Mouse (Mus musculus) adrenal gland, adult 2 months (tissue): ENCODE results near the gene Zfp768. TPM values are rescaled to one million over a fixed set of nuclear protein-coding genes. Genes with fewer than 3 reads are reported as not detected.

Experiments
- DNase-seq: peaks from one replicate; pipeline ENCODE4 v3.0.0; 2021
- polyA plus RNA-seq: library from polyadenylated mRNA; depleted of rRNA; stranded (reverse); fragments of >200 nt; gene quantifications from 2 replicates; pipeline ENCODE4 v1.2.3, GENCODE M21; 2012; rRNA removed
- total RNA-seq, 2 experiments: library from RNA; stranded (reverse); gene quantifications; 2 replicates each; pipeline ENCODE4 v1.2.3; 2021

Zfp768 gene
- total and polyA plus RNA-seq, 3 experiments, result 30.5 to 52.5 (median 32.3) TPM

DNA sequence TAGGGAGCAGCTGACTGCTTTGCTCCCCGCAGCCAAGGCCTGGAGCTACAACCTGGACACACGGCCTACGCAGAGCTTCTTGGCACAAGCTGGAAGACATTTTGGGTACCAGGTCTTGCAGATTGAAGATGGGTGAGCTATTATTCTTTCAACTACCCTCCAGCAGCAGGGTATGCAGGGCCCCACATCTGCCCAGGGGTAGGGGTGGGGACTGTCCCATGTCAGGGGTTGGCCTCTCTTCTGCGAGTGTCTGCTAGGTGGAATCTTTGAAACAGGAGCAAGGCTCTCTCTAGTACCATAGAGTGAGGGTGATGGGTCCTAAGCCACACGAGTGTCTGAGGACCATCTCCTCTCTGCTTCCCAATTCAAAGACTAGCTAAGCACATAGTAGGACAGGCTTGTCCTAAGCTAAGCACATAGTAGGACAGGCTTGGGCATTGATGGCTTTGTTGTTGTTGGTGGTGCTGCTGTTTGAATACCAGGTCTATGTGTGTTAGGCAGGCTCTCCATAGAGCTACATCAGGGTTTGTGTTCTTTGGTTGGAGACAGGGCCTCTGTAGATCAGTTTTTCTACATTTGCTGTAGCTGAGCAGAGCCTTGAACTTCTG is 47.7 kb downstream of the Zfp768 start:
- no peak for DNase-seq

DNA sequence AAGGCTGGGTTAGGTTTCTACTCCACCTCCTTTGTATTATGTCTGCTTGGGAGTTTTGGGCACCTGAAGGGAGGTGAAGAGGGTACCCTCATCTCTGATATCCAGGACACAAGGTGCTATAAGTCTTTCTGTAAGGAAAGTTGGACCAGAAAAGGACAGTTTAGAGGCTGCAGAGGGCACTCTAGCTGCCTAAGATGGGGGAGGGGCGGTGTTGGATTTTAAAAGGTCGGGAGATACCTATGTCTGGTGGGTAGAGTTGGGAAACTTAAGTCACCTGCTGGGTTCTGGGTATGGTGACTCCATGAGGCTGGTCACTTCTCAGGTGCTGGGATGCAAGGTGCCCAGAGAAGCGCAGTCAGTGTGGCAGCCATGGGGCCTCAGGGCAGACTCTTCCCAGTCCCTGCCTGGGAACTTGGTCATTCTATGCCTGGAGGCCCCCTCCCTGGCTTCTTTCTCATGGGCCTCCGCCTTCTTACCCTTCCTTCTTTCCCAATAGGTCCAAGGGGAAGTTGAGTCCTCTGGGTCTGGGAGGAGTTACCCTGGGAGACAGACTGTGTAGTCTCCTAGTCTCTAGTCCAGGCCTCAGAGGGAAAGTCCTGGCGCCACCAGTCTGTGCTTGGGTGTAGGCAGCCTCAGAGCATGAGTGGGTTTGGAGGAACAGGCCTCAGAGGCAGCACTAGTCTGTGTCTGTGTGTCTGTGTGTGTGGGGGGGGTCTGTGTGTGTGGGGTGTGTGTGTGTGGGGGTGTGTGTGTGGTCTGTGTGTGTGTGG is 48.4 kb downstream of the Zfp768 start:
- DNase-seq, result no peak

DNA sequence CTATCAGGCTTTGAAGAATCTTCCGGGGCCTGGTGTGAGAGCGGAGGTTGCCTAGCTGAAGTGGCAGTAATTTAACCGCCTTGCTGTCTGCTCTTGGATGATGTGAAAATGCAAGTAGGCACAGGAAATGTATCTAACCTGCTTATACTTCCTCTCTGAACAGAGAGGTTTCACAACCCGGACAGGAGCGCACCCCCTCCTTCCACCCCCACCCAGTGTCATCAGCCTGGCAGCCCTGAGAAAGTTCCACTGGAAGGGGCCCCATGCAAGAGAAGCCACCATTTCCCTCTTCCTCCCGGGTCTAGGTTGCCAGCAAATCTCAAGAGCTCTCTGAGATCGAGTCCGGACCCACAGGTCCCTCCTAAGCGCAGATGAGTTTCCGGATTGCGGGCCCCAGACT is 49.3 kb downstream of the Zfp768 start, which contains the start of gene Itgal:
TSS of gene Itgal (plus strand) at position 163 of the 400 bp plus-strand sequence.
- no peak for DNase-seq

Other genes with a start within 250 kb of the Zfp768 start
- under 1 TPM; 0.49 to 0.52 TPM for gene Qprt, start 223.4 kb downstream of the Zfp768 start, total RNA-seq
- gene Qprt, start 223.4 kb downstream of the Zfp768 start, polyA plus RNA-seq, result 0.77 and 1.0 TPM in 2 replicates
- gene Spn, start 207.8 kb downstream of the Zfp768 start, total RNA-seq, result 1 to 10 TPM in 1 of 2 experiments, under 1 TPM in 1; 0.58 to 1.0 TPM
- gene Spn, start 207.8 kb downstream of the Zfp768 start, polyA plus RNA-seq, result 1.0 and 2.0 TPM in 2 replicates
- 10 to 100 TPM; 37.6 to 67.6 TPM for gene Cd2bp2, start 149.5 kb downstream of the Zfp768 start, total RNA-seq
- gene Cd2bp2, start 149.5 kb downstream of the Zfp768 start, polyA plus RNA-seq, result 12.7 and 13.8 TPM in 2 replicates
- gene Tbc1d10b, start 137.1 kb downstream of the Zfp768 start, total RNA-seq, result 10 to 100 TPM; 36.0 to 43.6 TPM
- 31.5 and 35.1 TPM in 2 replicates for gene Tbc1d10b, start 137.1 kb downstream of the Zfp768 start, polyA plus RNA-seq
- 1 to 10 TPM; 2.2 to 2.3 TPM for gene Mylpf, start 136.7 kb downstream of the Zfp768 start, total RNA-seq
- not detected in 2 replicates for gene Mylpf, start 136.7 kb downstream of the Zfp768 start, polyA plus RNA-seq
- 10 to 100 TPM; 11.7 to 12.7 TPM for gene Zfp553, start 112.5 kb downstream of the Zfp768 start, total RNA-seq
- gene Zfp553, start 112.5 kb downstream of the Zfp768 start, polyA plus RNA-seq, result 18.3 and 20.5 TPM in 2 replicates
- gene Sept1, start 112.5 kb downstream of the Zfp768 start, total RNA-seq, result 10 to 100 TPM in 1 of 2 experiments, 1 to 10 TPM in 1; 7.1 to 11.4 TPM
- gene Sept1, start 112.5 kb downstream of the Zfp768 start, polyA plus RNA-seq, result 8.6 and 10.9 TPM in 2 replicates
- gene Zfp771, start 101.3 kb downstream of the Zfp768 start, total RNA-seq, result 10 to 100 TPM; 27.1 to 32.4 TPM
- 295 and 338 TPM in 2 replicates for gene Zfp771, start 101.3 kb downstream of the Zfp768 start, polyA plus RNA-seq
- 10 to 100 TPM; 34.7 to 37.6 TPM for gene Dctpp1, start 84.9 kb downstream of the Zfp768 start, total RNA-seq
- gene Dctpp1, start 84.9 kb downstream of the Zfp768 start, polyA plus RNA-seq, result 45.1 and 57.1 TPM in 2 replicates
- 100 to 1,000 TPM in 1 of 2 experiments, 10 to 100 TPM in 1; 90.0 to 118 TPM for gene Sephs2, start 71.5 kb downstream of the Zfp768 start, total RNA-seq
- gene Sephs2, start 71.5 kb downstream of the Zfp768 start, polyA plus RNA-seq, result 41.8 and 46.5 TPM in 2 replicates
- gene Itgal, start 49.3 kb downstream of the Zfp768 start, total RNA-seq, result 1 to 10 TPM; 1.7 to 2.4 TPM
- 1.6 and 1.7 TPM in 2 replicates for gene Itgal, start 49.3 kb downstream of the Zfp768 start, polyA plus RNA-seq
- 10 to 100 TPM in 1 of 2 experiments, 1 to 10 TPM in 1; 8.0 to 11.2 TPM for gene Zfp747, start 30.5 kb upstream of the Zfp768 start, total RNA-seq
- 4.4 and 6.7 TPM in 2 replicates for gene Zfp747, start 30.5 kb upstream of the Zfp768 start, polyA plus RNA-seq
- 1 to 10 TPM; 4.4 to 6.3 TPM for gene 9130019O22Rik, start 41.6 kb upstream of the Zfp768 start, total RNA-seq
- 2.5 and 3.3 TPM in 2 replicates for gene 9130019O22Rik, start 41.6 kb upstream of the Zfp768 start, polyA plus RNA-seq
- gene E430018J23Rik, start 48.0 kb upstream of the Zfp768 start, total RNA-seq, result 10 to 100 TPM in 1 of 2 experiments, 1 to 10 TPM in 1; 7.1 to 10.3 TPM
- 8.9 and 10.0 TPM in 2 replicates for gene E430018J23Rik, start 48.0 kb upstream of the Zfp768 start, polyA plus RNA-seq
- gene Zfp764, start 61.2 kb upstream of the Zfp768 start, total RNA-seq, result 1 to 10 TPM; 5.0 to 8.1 TPM
- 4.1 and 4.5 TPM in 2 replicates for gene Zfp764, start 61.2 kb upstream of the Zfp768 start, polyA plus RNA-seq
- 10 to 100 TPM; 13.3 to 15.3 TPM for gene Zfp688, start 76.5 kb upstream of the Zfp768 start, total RNA-seq
- gene Zfp688, start 76.5 kb upstream of the Zfp768 start, polyA plus RNA-seq, result 30.2 and 33.8 TPM in 2 replicates
- gene Zfp689, start 103.6 kb upstream of the Zfp768 start, total RNA-seq, result 1 to 10 TPM; 3.9 to 4.6 TPM
- gene Zfp689, start 103.6 kb upstream of the Zfp768 start, polyA plus RNA-seq, result 7.0 and 7.1 TPM in 2 replicates
- gene Prr14, start 114.0 kb upstream of the Zfp768 start, total RNA-seq, result 10 to 100 TPM; 49.0 to 56.8 TPM
- gene Prr14, start 114.0 kb upstream of the Zfp768 start, polyA plus RNA-seq, result 73.2 and 87.0 TPM in 2 replicates
- gene Fbrs, start 133.6 kb upstream of the Zfp768 start, total RNA-seq, result 10 to 100 TPM; 54.8 to 90.7 TPM
- gene Fbrs, start 133.6 kb upstream of the Zfp768 start, polyA plus RNA-seq, result 46.0 and 57.8 TPM in 2 replicates
- gene Srcap, start 166.4 kb upstream of the Zfp768 start, total RNA-seq, result 10 to 100 TPM; 68.6 to 90.2 TPM
- 29.3 and 41.2 TPM in 2 replicates for gene Srcap, start 166.4 kb upstream of the Zfp768 start, polyA plus RNA-seq
- gene Gm42715, start 174.0 kb upstream of the Zfp768 start, total RNA-seq, result 10 to 100 TPM; 19.1 to 19.7 TPM
- 4.0 and 6.7 TPM in 2 replicates for gene Gm42715, start 174.0 kb upstream of the Zfp768 start, polyA plus RNA-seq
- gene Tmem265, start 215.8 kb upstream of the Zfp768 start, total RNA-seq, result not detected
- 0.39 and 2.5 TPM in 2 replicates for gene Tmem265, start 215.8 kb upstream of the Zfp768 start, polyA plus RNA-seq
- 10 to 100 TPM; 37.3 to 44.4 TPM for gene Phkg2, start 227.8 kb upstream of the Zfp768 start, total RNA-seq
- 48.3 and 53.2 TPM in 2 replicates for gene Phkg2, start 227.8 kb upstream of the Zfp768 start, polyA plus RNA-seq
- 10 to 100 TPM in 1 of 2 experiments, 1 to 10 TPM in 1; 7.6 to 11.4 TPM for gene Ccdc189, start 243.0 kb upstream of the Zfp768 start, total RNA-seq
- 4.8 and 6.1 TPM in 2 replicates for gene Ccdc189, start 243.0 kb upstream of the Zfp768 start, polyA plus RNA-seq
- gene Rnf40, start 243.2 kb upstream of the Zfp768 start, total RNA-seq, result 10 to 100 TPM; 54.9 to 55.7 TPM
- gene Rnf40, start 243.2 kb upstream of the Zfp768 start, polyA plus RNA-seq, result 19.3 and 23.3 TPM in 2 replicates